Mouse (Mus musculus) heart, adult 2 months (tissue): ENCODE measurements around the gene Kmt5b. TPM values are rescaled to one million over a fixed set of nuclear protein-coding genes. Genes with fewer than 3 reads are reported as not detected.

Experiments used
- DNase-seq, 2 experiments: peaks; one replicate each; pipeline ENCODE4 v3.0.0; 2021
- H3K27ac ChIP-seq: fragments of 200-600 bp; 2 replicates; pipeline ENCODE4 v1.8.1; 2022
- H3K27me3 ChIP-seq: fragments of 200-500 bp; 2 replicates; pipeline ENCODE4 v1.6.1; 2012; ENCODE audit warnings: mild to moderate bottlenecking, low read length, inconsistent platforms, mixed read lengths; ENCODE audit not compliant: control insufficient read depth, insufficient read depth
- H3K36me3 ChIP-seq: fragments of 200-500 bp; 2 replicates; pipeline ENCODE4 v1.6.1; 2012; ENCODE audit warnings: low read length, inconsistent platforms; ENCODE audit not compliant: control insufficient read depth, insufficient read depth
- H3K4me1 ChIP-seq: fragments of 200-500 bp; 2 replicates; pipeline ENCODE4 v1.6.1; 2011; ENCODE audit warnings: low read length; ENCODE audit not compliant: control insufficient read depth, insufficient read depth
- H3K4me3 ChIP-seq: fragments of 200-600 bp; 2 replicates; pipeline ENCODE4 v1.8.1; 2022
- H3K79me2 ChIP-seq: fragments of 200-500 bp; replicated peaks from 2 replicates; pipeline ENCODE4 v1.6.1; 2012; ENCODE audit warnings: mild to moderate bottlenecking, inconsistent platforms, low read length, moderate library complexity, mixed read lengths; ENCODE audit not compliant: control insufficient read depth, insufficient read depth
- H3K9ac ChIP-seq: fragments of 200-500 bp; 2 replicates; pipeline ENCODE4 v1.6.1; 2012; ENCODE audit warnings: low read depth, mild to moderate bottlenecking, control low read depth, inconsistent platforms, low read length, mixed read lengths
- CTCF ChIP-seq: fragments of 200-600 bp; IDR thresholded peaks from 2 replicates; pipeline ENCODE4 v1.8.1; 2022; ENCODE audit warnings: antibody characterized with exemption, mild to moderate bottlenecking, moderate library complexity
- EP300 ChIP-seq: fragments of 200-500 bp; IDR thresholded peaks from 2 replicates; pipeline ENCODE4 v1.6.1; 2011; ENCODE audit warnings: low read depth, low read length, control low read depth; ENCODE audit not compliant: insufficient read depth
- POLR2A ChIP-seq: fragments of 200-500 bp; IDR thresholded peaks from 2 replicates; pipeline ENCODE4 v1.6.1; 2011; ENCODE audit warnings: mild to moderate bottlenecking, low read depth, low read length, control low read depth; ENCODE audit not compliant: insufficient read depth
- WGBS: fragments of 180-500 bp; shearing (Covaris S2); methylation state at CpG from one replicate; pipeline ENCODE4 v1.1.7; 2018; 5-methylcytosine and 5-hydroxymethylcytosine counted together
- intact Hi-C: fragments of 180-260 bp; cut with DNase I; formaldehyde crosslinking; loops from one replicate; pipeline ENCODE4 v1.15.1; 2025
- polyA plus RNA-seq: library from polyadenylated mRNA; depleted of rRNA; stranded (reverse); fragments of >200 nt; gene quantifications from 2 replicates; pipeline ENCODE4 v1.2.3, GENCODE M21; 2012
- total RNA-seq, 2 experiments: library from RNA; stranded (reverse); gene quantifications; 2 replicates each; pipeline ENCODE4 v1.2.3; 2021

The Kmt5b gene
- total and polyA plus RNA-seq, 3 experiments, result 9.3 to 30.6 (median 27.9) TPM

DNA sequence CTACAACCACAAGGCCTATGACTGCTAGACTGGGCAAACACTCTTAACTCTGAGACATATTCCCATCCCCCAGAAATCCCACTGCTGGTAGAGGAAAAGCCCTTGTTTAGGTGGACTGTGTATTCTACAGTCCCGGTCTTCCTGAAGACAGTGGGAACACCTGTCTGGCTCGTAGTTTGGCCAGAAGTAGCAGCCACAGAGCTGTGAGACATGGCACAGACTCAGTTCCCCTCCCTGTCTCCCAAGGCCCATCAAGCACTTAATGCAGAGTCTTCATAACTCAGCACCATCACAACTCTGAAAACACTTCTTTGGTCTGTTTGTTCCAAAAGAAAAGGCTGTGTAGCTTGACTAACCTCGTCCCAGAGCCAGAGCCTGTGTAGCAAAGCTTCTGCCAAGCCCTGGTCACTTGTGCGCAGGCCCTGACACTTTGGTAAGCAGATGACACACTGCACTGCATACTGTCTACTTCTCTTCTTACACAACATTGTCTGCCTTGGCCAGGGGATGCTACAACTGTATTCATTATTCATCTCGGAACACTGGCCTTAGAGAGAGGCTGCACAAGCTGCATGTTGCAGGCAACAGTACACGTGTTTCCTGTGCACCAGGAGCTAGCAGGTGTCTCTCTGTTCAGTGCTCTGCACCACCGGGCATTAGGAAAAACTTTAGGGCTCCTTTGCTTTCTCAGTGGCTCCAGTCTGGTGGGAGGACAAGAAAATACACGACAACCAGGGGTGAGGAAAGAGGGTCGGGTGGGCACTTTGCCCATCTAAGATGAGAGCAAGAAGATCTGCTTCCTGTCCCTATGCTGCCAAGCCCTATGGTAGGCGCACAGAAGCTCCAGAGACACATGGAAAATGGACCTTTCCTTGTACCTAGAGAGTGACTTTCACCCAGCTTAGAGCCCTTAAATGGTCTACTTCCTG, 79.7 kb downstream of the Kmt5b start:
- Histone ChIP-seq H3K27me3 (no peaks in the 10 kb centered on the region), H3K9ac (no peak overlapping the region), H3K27ac (no peak overlapping the region), H3K4me1 (no peaks in the 10 kb centered on the region; the same call in 1 of the 2 replicates), H3K79me2 (no peaks in the 10 kb centered on the region), H3K4me3 (no peak overlapping the region), H3K36me3 (no peaks in the 10 kb centered on the region)
- DNase-seq, result no peak
- intact Hi-C loops, result no loop called here
- WGBS, result 71% methylated on average over 10 of the region's 10 CpGs
- TF ChIP-seq POLR2A, result no peak
- TF ChIP-seq CTCF, result no peak
- TF ChIP-seq EP300, result no peak

DNA sequence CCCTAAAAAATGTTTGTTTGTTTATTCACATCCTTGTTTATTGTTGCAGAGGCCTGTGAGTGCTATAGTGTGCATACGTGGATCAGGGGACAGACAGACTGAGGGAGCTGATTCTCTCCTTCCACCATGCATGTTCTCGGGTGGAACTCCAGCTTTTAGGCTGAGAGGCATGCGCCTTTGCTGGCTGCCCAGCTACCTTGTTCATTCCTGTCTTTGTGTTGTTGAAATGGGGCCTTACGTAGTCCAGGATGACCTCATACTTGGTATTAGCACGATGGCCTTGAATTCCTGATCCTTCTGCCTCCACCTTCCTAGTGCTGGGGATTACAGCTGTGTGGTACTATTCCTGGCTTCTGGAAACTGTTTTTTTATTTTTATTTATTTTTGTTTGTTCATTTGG, 80.5 kb downstream of the Kmt5b start:
- Histone ChIP-seq H3K36me3 (no peaks in the 10 kb centered on the region), H3K4me3 (no peak overlapping the region), H3K79me2 (no peaks in the 10 kb centered on the region), H3K27ac (no peak overlapping the region), H3K27me3 (no peaks in the 10 kb centered on the region), H3K4me1 (no peaks in the 10 kb centered on the region; the same call in 1 of the 2 replicates), H3K9ac (no peak overlapping the region)
- TF ChIP-seq CTCF, result no peak
- no peak for TF ChIP-seq EP300
- no peak for TF ChIP-seq POLR2A
- no peak for DNase-seq
- 87% methylated on average over 5 of the region's 5 CpGs for WGBS
- intact Hi-C loops, result no loop called here

DNA sequence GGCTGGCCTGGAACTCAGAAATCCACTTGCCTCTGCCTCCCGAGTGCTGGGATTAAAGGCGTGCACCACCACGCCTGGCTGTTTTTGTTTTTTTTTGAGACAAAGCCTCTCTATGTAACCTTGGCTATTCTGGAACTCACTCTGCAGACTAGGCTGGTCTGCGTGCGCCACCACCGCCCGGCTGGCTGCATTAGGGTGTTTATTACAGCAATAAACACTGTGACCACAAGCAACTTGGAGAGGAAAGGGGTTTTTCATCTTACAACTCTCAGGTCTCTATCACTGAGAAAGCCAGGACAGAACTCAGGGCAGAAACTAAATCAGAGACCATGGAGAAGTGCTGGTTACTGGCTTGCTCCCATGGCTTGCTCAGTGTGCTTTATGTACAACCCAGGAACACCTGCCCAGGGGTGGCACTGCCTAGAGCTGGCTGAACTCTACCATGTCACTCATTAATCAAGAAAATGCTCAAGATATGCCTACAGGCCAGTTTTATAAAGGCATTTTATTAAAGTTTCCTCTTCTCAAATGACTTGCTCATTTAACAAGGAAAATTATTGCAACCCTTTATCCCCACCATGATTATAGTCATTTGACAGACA, 81.1 kb downstream of the Kmt5b start:
- Histone ChIP-seq H3K27ac (no peak overlapping the region), H3K4me1 (peaks cover 1% of the 10 kb centered on the region; the same call in 1 of the 2 replicates), H3K9ac (no peak overlapping the region), H3K36me3 (no peaks in the 10 kb centered on the region), H3K27me3 (no peaks in the 10 kb centered on the region), H3K4me3 (no peak overlapping the region), H3K79me2 (no peaks in the 10 kb centered on the region)
- intact Hi-C loops, result no loop called here
- 90% methylated on average over 7 of the region's 7 CpGs for WGBS
- DNase-seq, result no peak
- no peak for TF ChIP-seq POLR2A
- TF ChIP-seq CTCF, result no peak
- no peak for TF ChIP-seq EP300

DNA sequence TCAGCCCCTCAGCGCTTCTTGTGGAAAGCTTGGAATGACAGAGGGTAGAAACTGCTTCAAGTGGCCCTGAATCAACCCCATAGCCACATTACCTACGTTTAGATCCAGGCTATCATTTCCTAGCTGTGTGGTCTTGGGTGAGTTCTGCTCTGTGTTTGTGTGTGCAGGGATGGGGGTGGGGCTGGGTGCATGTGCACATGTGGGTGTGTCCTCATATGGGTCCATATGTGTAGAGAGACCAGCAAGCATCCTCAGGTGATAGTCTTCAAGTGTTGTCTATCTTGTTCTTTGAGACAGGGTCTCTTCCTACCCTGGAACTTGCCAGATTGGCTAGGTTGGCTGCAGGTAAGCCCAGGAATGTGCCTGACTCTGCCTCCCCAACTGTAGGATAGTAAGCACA, 82.0 kb downstream of the Kmt5b start:
- no peaks in the 10 kb centered on the region; the same call in 1 of the 2 replicates for H3K79me2 ChIP-seq
- TF ChIP-seq CTCF (no peak), EP300 (no peak), POLR2A (no peak)
- H3K9ac ChIP-seq, result no peak overlapping the region
- no peak overlapping the region for H3K4me3 ChIP-seq
- 0 out of 2 replicates have a peak, but pooled peaks cover 2% of the 10 kb centered on the region for H3K36me3 ChIP-seq
- WGBS, result 84% methylated on average over 2 of the region's 2 CpGs
- H3K27ac ChIP-seq, result no peak overlapping the region
- no peaks in the 10 kb centered on the region for H3K27me3 ChIP-seq
- intact Hi-C loops, result no loop called here
- no peak for DNase-seq
- H3K4me1 ChIP-seq, result peaks cover 1% of the 10 kb centered on the region

DNA sequence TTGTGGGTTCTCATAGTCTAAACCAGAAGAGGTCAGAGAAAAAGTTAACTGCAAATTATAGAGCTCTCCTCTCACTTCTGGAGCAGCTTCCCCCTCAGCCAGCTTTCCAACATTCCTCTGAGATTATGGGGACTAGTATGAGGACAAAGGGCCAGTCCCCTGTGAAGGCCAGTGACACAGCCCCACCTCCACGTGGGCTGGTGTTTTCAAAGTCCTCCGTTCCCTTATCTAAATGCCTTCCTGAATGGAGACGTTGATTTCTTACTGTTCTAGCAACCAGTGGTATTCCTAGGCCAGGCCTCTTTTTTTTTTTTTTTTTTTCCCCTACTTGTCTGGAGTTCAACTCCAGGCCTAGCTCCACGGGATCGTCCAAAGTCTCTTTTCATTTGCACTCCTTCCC, 82.9 kb downstream of the Kmt5b start:
- H3K27ac ChIP-seq, result no peak overlapping the region
- 47% methylated on average over 5 of the region's 5 CpGs for WGBS

More for the DNA sequence above, 82.9 kb downstream of the Kmt5b start:
- DNase-seq, result no peak
- no peak for TF ChIP-seq EP300
- TF ChIP-seq CTCF, result no peak
- no peak for TF ChIP-seq POLR2A
- H3K4me3 ChIP-seq, result no peak overlapping the region
- peaks cover 1% of the 10 kb centered on the region for H3K4me1 ChIP-seq
- intact Hi-C loops, result loop anchor here (5.0 kb wide), 2 partner anchors 82 to 132 kb away; no protein-coding TSS in a partner anchor
- H3K36me3 ChIP-seq, result peaks cover 2% of the 10 kb centered on the region; the same call in 1 of the 2 replicates
- H3K27me3 ChIP-seq, result no peaks in the 10 kb centered on the region
- H3K79me2 ChIP-seq, result no peaks in the 10 kb centered on the region; the same call in 1 of the 2 replicates
- no peak overlapping the region for H3K9ac ChIP-seq
